ENCODE assay signal across 21 mouse cellular contexts in the genomic region with DNA sequence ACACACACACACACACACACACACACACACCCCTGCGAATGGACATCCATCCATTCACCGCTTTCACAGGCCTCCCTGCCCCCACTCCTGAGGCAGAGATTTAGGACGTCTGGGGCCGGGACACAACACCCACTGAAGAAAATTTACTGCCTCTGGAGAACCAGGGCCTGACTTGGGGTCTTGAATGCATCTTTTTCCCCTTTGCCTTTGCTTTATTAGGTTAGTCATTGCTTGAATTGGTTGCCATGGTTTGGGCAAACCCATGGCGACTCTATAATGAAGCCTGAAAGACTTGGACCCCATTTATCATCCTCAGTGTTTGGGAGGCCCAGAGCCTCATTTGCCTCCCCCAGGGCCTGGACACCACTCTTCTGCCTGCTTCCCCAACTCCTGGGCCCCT. TPM values are rescaled to one million over a fixed set of nuclear protein-coding genes. Genes with fewer than 3 reads are reported as not detected.
"Had no signal": no experiment of that assay in that cellular context is flagged by ENCODE, and none has a peak within 500 bp of the region (broad histone marks: within the 10 kb centered on the region; RNA-seq: fewer than 3 reads in every experiment).

No protein-coding gene starts in this region.

- H3K9ac ChIP-seq: limb, embryonic 13.5 days; liver, embryonic 14.5 days had no signal

- ATAC-seq: intestine, embryonic 16.5 days had no signal

- H3K36me3 ChIP-seq: limb, embryonic 13.5 days; midbrain, embryonic 10.5 days had no signal

- H3K4me2 ChIP-seq: limb, embryonic 13.5 days had no signal

- H3K4me1 ChIP-seq: limb, embryonic 13.5 days had no signal

- H3K9me3 ChIP-seq: limb, embryonic 13.5 days; midbrain, embryonic 10.5 days had no signal

- H3K4me3 ChIP-seq: limb, embryonic 13.5 days; midbrain, embryonic 10.5 days; myocyte had no signal

- H3K27ac ChIP-seq: kidney, postnatal 0 days; limb, embryonic 13.5 days; liver, embryonic 14.5 days; midbrain, embryonic 10.5 days had no signal

- DNase-seq: kidney, adult 9 months; kidney, postnatal 36 days; left cerebral cortex, postnatal 4 days; lung, adult 18-20 months; retina, postnatal 1 day; right cerebral cortex, postnatal 4 days; spleen, adult 18-20 months; thymus, adult 18-20 months; thymus, postnatal 14 days had no signal

RNA-seq across cellular contexts. Expression of gene Neurog3, which starts 13.1 kb away (rescaled TPM):
- total RNA-seq: layer of hippocampus, adult 18-20 months; layer of hippocampus, postnatal 14 days; left cerebral cortex, postnatal 10 days; left cerebral cortex, postnatal 4 days; liver, adult 2 months had no signal
- polyA plus RNA-seq: kidney, postnatal 0 days; limb, embryonic 13.5 days; liver, adult 2 months; lung, embryonic 16.5 days; myocyte; urinary bladder, adult 2 months had no signal
